In the genomic region with DNA sequence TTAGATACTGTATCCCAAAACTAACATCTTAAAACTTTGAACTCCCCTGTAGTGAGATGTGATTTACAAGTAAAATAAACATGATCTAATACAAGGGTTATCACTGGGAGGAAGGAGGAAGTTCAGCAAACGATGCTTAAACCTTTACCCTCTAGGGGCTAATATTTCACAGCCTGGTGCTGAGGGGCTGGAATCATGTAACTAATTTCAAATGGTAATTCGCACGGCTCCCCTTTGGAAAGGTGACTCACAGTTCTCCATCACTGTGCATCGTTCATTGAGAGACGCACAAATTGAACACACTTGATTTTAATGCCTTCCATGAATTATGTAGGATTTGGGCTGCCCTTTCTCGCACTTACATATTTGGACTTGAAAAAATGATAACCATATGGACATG, we compare ENCODE assay signal across 31 mouse cellular contexts.
DNase-seq lines count a peak whose midpoint lies in the region; ATAC-seq lines count a peak whose summit lies in the region.
"Had no signal": no experiment of that assay in that cellular context is flagged by ENCODE, and none has a peak within 500 bp of the region (broad histone marks: within the 10 kb centered on the region; RNA-seq: fewer than 3 reads in every experiment).

No protein-coding gene starts in this region.

- H3K4me2 ChIP-seq in embryonic facial prominence, embryonic 11.5 days (ENCODE audit: low read depth, low read length): no peak overlapping the region
- H3K4me2 ChIP-seq in midbrain, embryonic 15.5 days: no peak overlapping the region
- no peak overlapping the region for H3K4me2 ChIP-seq in forebrain, embryonic 14.5 days (ENCODE audit: low read length)
- H3K4me2 ChIP-seq: embryonic facial prominence, embryonic 15.5 days; heart, embryonic 12.5 days; hindbrain, embryonic 14.5 days; limb, embryonic 15.5 days; liver, embryonic 13.5 days had no signal

- H3K36me3 ChIP-seq in embryonic facial prominence, embryonic 11.5 days (replicated peaks; ENCODE audit: control insufficient read depth, insufficient read depth, low read depth, low read length): no peaks in the 10 kb centered on the region
- no peaks in the 10 kb centered on the region for H3K36me3 ChIP-seq in embryonic facial prominence, embryonic 10.5 days (replicated peaks)
- H3K36me3 ChIP-seq in midbrain, embryonic 10.5 days: no peaks in the 10 kb centered on the region
- H3K36me3 ChIP-seq in midbrain, embryonic 15.5 days (replicated peaks): no peaks in the 10 kb centered on the region
- no peaks in the 10 kb centered on the region for H3K36me3 ChIP-seq in forebrain, embryonic 14.5 days (ENCODE audit: control insufficient read depth, insufficient read depth, low read length)
- H3K36me3 ChIP-seq: embryonic facial prominence, embryonic 15.5 days; heart, embryonic 12.5 days; limb, embryonic 10.5 days; limb, embryonic 15.5 days; liver, embryonic 13.5 days had no signal

- no peak overlapping the region for H3K27ac ChIP-seq in embryonic facial prominence, embryonic 11.5 days (replicated peaks; ENCODE audit: low read depth, low read length)
- no peak overlapping the region for H3K27ac ChIP-seq in embryonic facial prominence, embryonic 10.5 days (replicated peaks)
- peak overlapping the region; percentile 83 for H3K27ac ChIP-seq in midbrain, embryonic 10.5 days (replicated peaks)
- H3K27ac ChIP-seq in midbrain, embryonic 15.5 days: no peak overlapping the region
- peak overlapping the region; percentile 59 for H3K27ac ChIP-seq in forebrain, embryonic 14.5 days (ENCODE audit: low read depth, low read length)
- H3K27ac ChIP-seq: gastrocnemius, adult 2 months; heart, adult 2 months; limb, embryonic 15.5 days; liver, embryonic 13.5 days; stomach, postnatal 0 days had no signal

- no peaks in the 10 kb centered on the region for H3K9me3 ChIP-seq in embryonic facial prominence, embryonic 11.5 days (replicated peaks; ENCODE audit: control insufficient read depth, low read length)
- no peaks in the 10 kb centered on the region for H3K9me3 ChIP-seq in embryonic facial prominence, embryonic 10.5 days
- H3K9me3 ChIP-seq in midbrain, embryonic 10.5 days (replicated peaks): no peaks in the 10 kb centered on the region
- H3K9me3 ChIP-seq in midbrain, embryonic 15.5 days: no peaks in the 10 kb centered on the region
- no peaks in the 10 kb centered on the region for H3K9me3 ChIP-seq in forebrain, embryonic 14.5 days (replicated peaks; ENCODE audit: control insufficient read depth, low read length)
- H3K9me3 ChIP-seq: embryonic facial prominence, embryonic 15.5 days; heart, embryonic 12.5 days; limb, embryonic 10.5 days; limb, embryonic 15.5 days; liver, embryonic 13.5 days had no signal

- no peak for ATAC-seq in embryonic facial prominence, embryonic 11.5 days (replicated peaks; ENCODE audit: insufficient number of reproducible peaks, low FRiP score, low TSS enrichment, low read depth)
- no peak for ATAC-seq in midbrain, embryonic 15.5 days (replicated peaks)
- ATAC-seq in forebrain, embryonic 14.5 days: no peak
- ATAC-seq: inflammation-experienced regulatory T-cells, adult 6 months; lung, postnatal 0 days had no signal

- no peak overlapping the region for H3K4me3 ChIP-seq in embryonic facial prominence, embryonic 11.5 days (ENCODE audit: low read depth, low read length)
- no peak overlapping the region for H3K4me3 ChIP-seq in embryonic facial prominence, embryonic 10.5 days
- no peak overlapping the region for H3K4me3 ChIP-seq in midbrain, embryonic 10.5 days
- H3K4me3 ChIP-seq in midbrain, embryonic 15.5 days: no peak overlapping the region
- H3K4me3 ChIP-seq in forebrain, embryonic 14.5 days (ENCODE audit: low read depth, low read length): no peak overlapping the region
- H3K4me3 ChIP-seq: embryonic facial prominence, embryonic 15.5 days; gastrocnemius, adult 2 months; heart, adult 2 months; heart, embryonic 12.5 days; limb, embryonic 10.5 days; limb, embryonic 15.5 days; liver, embryonic 13.5 days; megakaryocyte, embryonic 14.5 days had no signal

- no peaks in the 10 kb centered on the region for H3K27me3 ChIP-seq in embryonic facial prominence, embryonic 11.5 days (ENCODE audit: control insufficient read depth, insufficient read depth, low read length)
- peaks cover 21% of the 10 kb centered on the region for H3K27me3 ChIP-seq in embryonic facial prominence, embryonic 10.5 days (replicated peaks; ENCODE audit: low read depth, poor library complexity, severe bottlenecking)
- H3K27me3 ChIP-seq in midbrain, embryonic 10.5 days (ENCODE audit: low read depth, poor library complexity, severe bottlenecking): no peaks in the 10 kb centered on the region
- H3K27me3 ChIP-seq in midbrain, embryonic 15.5 days (replicated peaks): no peaks in the 10 kb centered on the region
- H3K27me3 ChIP-seq in forebrain, embryonic 14.5 days (replicated peaks; ENCODE audit: control insufficient read depth, insufficient read depth, low read length): no peaks in the 10 kb centered on the region
- H3K27me3 ChIP-seq: embryonic facial prominence, embryonic 15.5 days; limb, embryonic 15.5 days; liver, embryonic 13.5 days; megakaryocyte, embryonic 14.5 days; Patski had no signal

- H3K4me1 ChIP-seq in embryonic facial prominence, embryonic 11.5 days (ENCODE audit: control insufficient read depth, insufficient read depth, low read length): peaks cover 3% of the 10 kb centered on the region
- H3K4me1 ChIP-seq in embryonic facial prominence, embryonic 10.5 days: peaks cover 44% of the 10 kb centered on the region
- peaks cover 72% of the 10 kb centered on the region for H3K4me1 ChIP-seq in midbrain, embryonic 10.5 days
- H3K4me1 ChIP-seq in midbrain, embryonic 15.5 days: peaks cover 33% of the 10 kb centered on the region
- H3K4me1 ChIP-seq in forebrain, embryonic 14.5 days (ENCODE audit: control insufficient read depth, insufficient read depth, low read length): peaks cover 37% of the 10 kb centered on the region
- H3K4me1 ChIP-seq: liver, embryonic 13.5 days; megakaryocyte, embryonic 14.5 days had no signal

- WGBS in embryonic facial prominence, embryonic 11.5 days: 26% methylated on average over 6 of the region's 6 CpGs
- WGBS in embryonic facial prominence, embryonic 10.5 days: 36% methylated on average over 6 of the region's 6 CpGs
- WGBS in midbrain, embryonic 10.5 days: 46% methylated on average over 6 of the region's 6 CpGs
- 20% methylated on average over 6 of the region's 6 CpGs for WGBS in midbrain, embryonic 15.5 days
- WGBS in forebrain, embryonic 14.5 days: 37% methylated on average over 6 of the region's 6 CpGs

- peak; percentile 61 for DNase-seq in embryonic facial prominence, embryonic 11.5 days (ENCODE audit: low spot score)
- DNase-seq in embryonic facial prominence, embryonic 10.5 days (ENCODE audit: low spot score): no peak
- DNase-seq in midbrain, embryonic 10.5 days (ENCODE audit: low spot score): no peak
- DNase-seq in forebrain, embryonic 14.5 days (ENCODE audit: low spot score): peak; percentile 28
- DNase-seq in cerebellum, adult 9-10 months: no peak
- DNase-seq in ovary, postnatal 36 days (ENCODE audit: low spot score): no peak
- DNase-seq: adrenal gland, postnatal 10 days; cerebellum, adult 11-12 months; gastrocnemius, adult 2 months; gastrocnemius, postnatal 36 days; heart, adult 2 months; kidney, adult 11 months; kidney, postnatal 14 days; layer of hippocampus, adult 9-11 months; liver, embryonic 13.5 days; lung, adult 18-20 months; lung, postnatal 4 days; right cerebral cortex, adult 18-20 months; thymus, adult 18-20 months; thymus, postnatal 25 days had no signal

- H3K9ac ChIP-seq in embryonic facial prominence, embryonic 11.5 days (replicated peaks; ENCODE audit: low read length): no peak overlapping the region
- H3K9ac ChIP-seq in midbrain, embryonic 15.5 days: no peak overlapping the region
- H3K9ac ChIP-seq in forebrain, embryonic 14.5 days (ENCODE audit: low read length): no peak overlapping the region
- H3K9ac ChIP-seq: embryonic facial prominence, embryonic 15.5 days; heart, embryonic 12.5 days; hindbrain, embryonic 14.5 days; limb, embryonic 15.5 days; liver, embryonic 13.5 days had no signal

Comparison
In these comparisons a context has a peak if more than half of its experiments do, and no peak if none do; other contexts are left out.
1. DNase-seq: peak in embryonic facial prominence, embryonic 11.5 days (single experiment) and forebrain, embryonic 14.5 days (single experiment); none in embryonic facial prominence, embryonic 10.5 days (single experiment), midbrain, embryonic 10.5 days (single experiment), cerebellum, adult 9-10 months (single experiment) and ovary, postnatal 36 days (single experiment).
2. H3K27ac ChIP-seq: peak in midbrain, embryonic 10.5 days (single experiment) and forebrain, embryonic 14.5 days (single experiment); none in embryonic facial prominence, embryonic 11.5 days (single experiment), embryonic facial prominence, embryonic 10.5 days (single experiment) and midbrain, embryonic 15.5 days (single experiment).